Mouse (Mus musculus): Measurements from ENCODE around the gene Sdk2.

- TF ChIP-seq CTCF (IDR thresholded peaks at IDR 0.05; ENCODE audit: extremely low read depth, insufficient read depth, insufficient read length, insufficient replicate concordance) = no peak
- TF ChIP-seq POLR2A (IDR thresholded peaks at IDR 0.05; ENCODE audit: low read depth, low read length) = no peak
Measured at GRCm38 (mm10) chr11:113843920-113844319, 222.9 kb downstream of the Sdk2 start.
